Mouse (Mus musculus): ENCODE measurements around the gene B4gat1.
"Not testable (repeated sequence)": the region's sequence is repeated elsewhere in the genome, so short reads cannot be mapped to it uniquely, and the experiment has no call there.

Gene B4gat1

GRCm38 (mm10) chr19:5086533-5086932 lies 47.9 kb downstream of the B4gat1 start:
- DNase-seq = not testable (repeated sequence)

GRCm38 (mm10) chr19:5087884-5088728 lies 49.5 kb downstream of the B4gat1 start, which contains the start of gene Yif1a:
Yif1a (plus strand) TSS chr19:5088538.
- DNase-seq = peak; percentile 82 to 95

GRCm38 (mm10) chr19:5089324-5089723 lies 50.7 kb downstream of the B4gat1 start:
- no peak for DNase-seq

All from thymus, adult 18-20 months (tissue).